Mouse (Mus musculus) heart, embryonic 14.5 days (tissue): ENCODE measurements around the gene Wapl. TPM values are rescaled to one million over a fixed set of nuclear protein-coding genes. Genes with fewer than 3 reads are reported as not detected.

Experiments used
- ATAC-seq: fragments of 200-750 bp; cut with Nextera tagmentation; 2 replicates; pipeline ENCODE4 v1.8.0; 2017; ENCODE audit warnings: low read depth, moderate TSS enrichment; ENCODE audit not compliant: insufficient number of reproducible peaks, insufficient read depth, low FRiP score
- H3K27ac ChIP-seq, 2 experiments: fragments of 200-500 bp in 1 of 2; fragments of 300-500 bp in 1 of 2; sonication (generic) in 1 of 2; replicated peaks in 1 of 2; 2 replicates each; pipeline ENCODE4 v1.5.1; 2012 to 2014; ENCODE audit warnings: low read depth in 2 of 2, low read length in 2 of 2, control low read depth in 1 of 2, mild to moderate bottlenecking in 1 of 2, mixed read lengths in 1 of 2; ENCODE audit not compliant: control insufficient read depth in 1 of 2, insufficient read depth in 1 of 2
- H3K27me3 ChIP-seq: fragments of 300-500 bp; sonication (generic); 2 replicates; pipeline ENCODE4 v1.6.1; 2014; ENCODE audit warnings: mild to moderate bottlenecking, low read length, control low read depth; ENCODE audit not compliant: control insufficient read depth, insufficient read depth
- H3K36me3 ChIP-seq: fragments of 300-500 bp; sonication (generic); 2 replicates; pipeline ENCODE4 v1.6.1; 2014; ENCODE audit warnings: mild to moderate bottlenecking, control low read depth, low read length, mixed read lengths; ENCODE audit not compliant: control insufficient read depth, insufficient read depth
- H3K4me1 ChIP-seq, 2 experiments: fragments of 200-500 bp in 1 of 2; fragments of 300-500 bp in 1 of 2; sonication (generic) in 1 of 2; 2 replicates each; pipeline ENCODE4 v1.6.1; 2012 to 2014; ENCODE audit warnings: low read length in 2 of 2, control low read depth in 1 of 2, mixed read lengths in 1 of 2; ENCODE audit not compliant: control insufficient read depth in 2 of 2, insufficient read depth in 2 of 2
- H3K4me2 ChIP-seq: fragments of 300-500 bp; sonication (generic); 2 replicates; pipeline ENCODE4 v1.6.1; 2014; ENCODE audit warnings: mild to moderate bottlenecking, low read length
- H3K4me3 ChIP-seq, 2 experiments: fragments of 200-500 bp in 1 of 2; fragments of 300-500 bp in 1 of 2; sonication (generic) in 1 of 2; 2 replicates each; pipeline ENCODE4 v1.5.1; 2012 to 2014; ENCODE audit warnings: low read length in 2 of 2, mild to moderate bottlenecking in 2 of 2, control low read depth in 1 of 2, low read depth in 1 of 2, moderate library complexity in 1 of 2; ENCODE audit not compliant: control insufficient read depth in 1 of 2, insufficient read depth in 1 of 2
- H3K9ac ChIP-seq: fragments of 300-500 bp; sonication (generic); 2 replicates; pipeline ENCODE4 v1.6.1; 2014; ENCODE audit warnings: mild to moderate bottlenecking, low read length
- H3K9me3 ChIP-seq: fragments of 300-500 bp; sonication (generic); 2 replicates; pipeline ENCODE4 v1.6.1; 2016; ENCODE audit warnings: low read length, control low read depth; ENCODE audit not compliant: control insufficient read depth
- WGBS: fragments of 180-500 bp; shearing (Covaris S2); extraction: QIAGEN DNeasy Blood & Tissue Kit; methylation state at CpG from one replicate; pipeline ENCODE4 v1.1.7; 2014; 5-methylcytosine and 5-hydroxymethylcytosine counted together
- polyA plus RNA-seq: library from polyadenylated mRNA; unstranded; fragments of >200 nt; fragmentation: Nextera tagmentation; extraction: Ambion mirVana; gene quantifications from 2 replicates; pipeline ENCODE4 v1.2.1, GENCODE M21; 2014

Wapl gene
- polyA plus RNA-seq, 1 experiment from 2014 or later = 19.9 TPM

DNA sequence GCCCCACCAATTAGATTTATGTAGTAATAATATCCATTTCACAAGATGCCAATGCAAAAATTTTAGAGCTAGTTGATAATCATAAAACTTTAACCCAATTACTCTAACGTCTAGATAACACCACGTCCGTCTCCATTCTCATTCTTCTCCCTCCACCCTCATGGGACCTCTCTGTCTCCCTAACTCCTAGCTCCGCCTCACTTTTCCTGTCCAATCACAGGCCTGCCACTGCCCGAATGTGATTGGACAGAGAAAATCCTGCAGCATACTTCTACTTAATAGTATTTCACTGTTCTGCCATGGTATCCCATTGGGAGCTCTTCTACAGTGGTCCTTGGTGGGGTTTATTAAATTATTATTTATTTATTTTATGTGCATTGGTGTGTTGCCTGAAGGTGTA, 16.6 kb upstream of the Wapl start:
- peaks cover 10% of the 10 kb centered on the region for H3K9me3 ChIP-seq
- no peak overlapping the region for H3K27ac ChIP-seq
- ATAC-seq = no peak
- no peak overlapping the region for H3K9ac ChIP-seq
- peaks cover 5% of the 10 kb centered on the region; the same call in 1 of the 2 replicates for H3K27me3 ChIP-seq
- no peaks in the 10 kb centered on the region for H3K36me3 ChIP-seq
- H3K4me3 ChIP-seq = no peak overlapping the region
- H3K4me2 ChIP-seq = no peak overlapping the region
- 91% methylated on average over 5 of the region's 5 CpGs for WGBS
- peaks cover 8 to 14% of the 10 kb centered on the region in 2 experiments; a peak in 3 of 4 replicates for H3K4me1 ChIP-seq

GRCm38 (mm10) chr14:34660351-34660787, 13.4 kb upstream of the Wapl start:
- Histone ChIP-seq H3K9me3 (peaks cover 10% of the 10 kb centered on the region), H3K4me2 (no peak overlapping the region; the same call in 1 of the 2 replicates), H3K36me3 (no peaks in the 10 kb centered on the region), H3K27me3 (peaks cover 10% of the 10 kb centered on the region; the same call in 1 of the 2 replicates), H3K4me1 (peaks cover 8 to 14% of the 10 kb centered on the region in 2 experiments; a peak in 3 of 4 replicates), H3K4me3 (no peak overlapping the region; a peak in 1 of 4 replicates), H3K9ac (no peak overlapping the region), H3K27ac (no peak overlapping the region)
- WGBS = 30% methylated on average over 7 of the region's 7 CpGs
- ATAC-seq = no peak

- 17% methylated on average over 22 of the region's 22 CpGs for WGBS
- peak overlapping the region; percentile 73 for H3K9ac ChIP-seq
- H3K4me2 ChIP-seq = peak overlapping the region; percentile 97
- H3K36me3 ChIP-seq = no peaks in the 10 kb centered on the region
- H3K27ac ChIP-seq = no peak overlapping the region
- H3K4me3 ChIP-seq = peak overlapping the region; percentile 60 to 80
- peaks cover 10% of the 10 kb centered on the region; the same call in 1 of the 2 replicates for H3K27me3 ChIP-seq
- H3K4me1 ChIP-seq = peaks cover 8 to 14% of the 10 kb centered on the region in 2 experiments; a peak in 3 of 4 replicates
- peaks cover 10% of the 10 kb centered on the region for H3K9me3 ChIP-seq
- no peak for ATAC-seq
Observed at GRCm38 (mm10) chr14:34660788-34661591, 12.7 kb upstream of the Wapl start.

GRCm38 (mm10) chr14:34661621-34662477, 11.9 kb upstream of the Wapl start:
- H3K4me2 ChIP-seq = peak overlapping the region; percentile 97
- ATAC-seq = peak; percentile 34; the same call in 1 of the 2 replicates
- WGBS = under 1% methylated on average over 39 of the region's 39 CpGs

DNA sequence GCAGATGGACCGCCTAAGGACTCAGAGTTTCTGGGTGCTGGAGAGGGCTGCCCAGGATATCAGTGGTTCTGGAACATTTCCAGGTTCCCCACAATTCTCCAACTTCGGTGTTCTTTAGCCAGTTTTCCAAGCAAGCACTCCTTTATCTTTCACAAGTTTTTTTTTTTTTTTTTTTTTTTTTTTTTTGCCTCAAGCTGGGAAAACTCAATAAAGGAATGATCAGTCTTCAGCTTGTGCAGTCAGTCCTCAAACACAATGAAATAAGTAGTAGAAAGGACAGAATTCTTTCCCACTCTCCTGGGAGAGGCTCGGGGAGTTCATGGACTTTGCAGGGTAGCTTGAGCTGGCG, 11.3 kb upstream of the Wapl start:
- 17% methylated on average over 4 of the region's 4 CpGs for WGBS
- Histone ChIP-seq H3K4me3 (peak overlapping the region; percentile 60 to 80), H3K4me1 (peaks cover 8 to 14% of the 10 kb centered on the region in 2 experiments; a peak in 3 of 4 replicates), H3K9me3 (peaks cover 2% of the 10 kb centered on the region; the same call in 1 of the 2 replicates), H3K27ac (no peak overlapping the region), H3K36me3 (no peaks in the 10 kb centered on the region), H3K4me2 (peak overlapping the region; percentile 97), H3K9ac (peak overlapping the region; percentile 73; the same call in 1 of the 2 replicates), H3K27me3 (peaks cover 10% of the 10 kb centered on the region; the same call in 1 of the 2 replicates)
- ATAC-seq = peak; percentile 32; the same call in 1 of the 2 replicates

More at GRCm38 (mm10) chr14:34661621-34662477, 11.9 kb upstream of the Wapl start:
- no peak overlapping the region for H3K27ac ChIP-seq
- peak overlapping the region; percentile 73 for H3K9ac ChIP-seq
- peaks cover 10% of the 10 kb centered on the region; the same call in 1 of the 2 replicates for H3K27me3 ChIP-seq
- peak overlapping the region; percentile 60 to 80 for H3K4me3 ChIP-seq
- peaks cover 8 to 14% of the 10 kb centered on the region in 2 experiments; a peak in 3 of 4 replicates for H3K4me1 ChIP-seq
- peaks cover 7% of the 10 kb centered on the region for H3K9me3 ChIP-seq
- no peaks in the 10 kb centered on the region for H3K36me3 ChIP-seq

GRCm38 (mm10) chr14:34663381-34663780, 10.3 kb upstream of the Wapl start:
- 96% methylated on average over 1 of the region's 1 CpGs for WGBS
- H3K4me2 ChIP-seq = no peak overlapping the region
- no peak overlapping the region for H3K9ac ChIP-seq
- no peak for ATAC-seq
- no peak overlapping the region for H3K27ac ChIP-seq
- H3K4me1 ChIP-seq = peaks cover 8 to 14% of the 10 kb centered on the region in 2 experiments; a peak in 3 of 4 replicates
- no peak overlapping the region for H3K4me3 ChIP-seq
- H3K27me3 ChIP-seq = peaks cover 10% of the 10 kb centered on the region; the same call in 1 of the 2 replicates
- no peaks in the 10 kb centered on the region for H3K9me3 ChIP-seq
- H3K36me3 ChIP-seq = no peaks in the 10 kb centered on the region

DNA sequence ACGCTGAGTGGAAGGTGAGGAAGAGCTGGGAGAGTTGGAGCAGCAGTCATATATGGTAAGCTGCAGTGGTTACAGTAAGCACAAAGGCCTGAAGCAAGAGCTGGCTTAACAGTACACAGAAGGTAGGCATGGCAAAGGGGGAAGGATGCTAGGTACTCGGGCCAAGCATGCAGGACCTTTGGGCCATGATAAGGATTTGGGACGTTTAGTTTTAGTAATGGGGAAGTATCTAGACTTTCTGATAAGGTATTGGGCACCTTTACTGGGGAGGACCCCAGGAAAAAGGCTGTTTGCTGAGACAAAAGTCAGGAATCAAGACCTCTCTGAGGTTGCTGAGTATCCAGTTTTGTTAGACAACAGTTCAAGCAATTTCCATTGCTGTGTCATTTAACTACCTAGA, 4.6 kb upstream of the Wapl start:
- H3K36me3 ChIP-seq = no peaks in the 10 kb centered on the region
- 42% methylated on average over 3 of the region's 3 CpGs for WGBS

More for the DNA sequence above, 4.6 kb upstream of the Wapl start:
- Histone ChIP-seq H3K9ac (no peak overlapping the region), H3K4me1 (peaks cover 0 to 6% of the 10 kb centered on the region in 2 experiments; a peak in 2 of 4 replicates), H3K9me3 (no peaks in the 10 kb centered on the region), H3K27ac (no peak overlapping the region), H3K27me3 (no peaks in the 10 kb centered on the region), H3K4me3 (no peak overlapping the region), H3K4me2 (no peak overlapping the region)
- no peak for ATAC-seq
